Mouse (Mus musculus): ENCODE data around the gene Pdcd1lg2. TPM values are rescaled to one million over a fixed set of nuclear protein-coding genes. Genes with fewer than 3 reads are reported as not detected.
A peak's percentile ranks its signal among the peaks of the same experiment; 100 is the strongest.

Pdcd1lg2 gene
- polyA plus RNA-seq, 1 experiment: not detected

GRCm38 (mm10) chr19:29514130-29514529, 103.4 kb downstream of the Pdcd1lg2 start:
- no peaks in the 10 kb centered on the region for H3K79me2 ChIP-seq (ENCODE audit: control insufficient read depth, insufficient read depth)
- no peak overlapping the region for H3ac ChIP-seq (ENCODE audit: control insufficient read depth, insufficient read length)
- H3K36me3 ChIP-seq (ENCODE audit: control insufficient read depth, insufficient read depth): peaks cover 7% of the 10 kb centered on the region
- H3K4me3 ChIP-seq: no peak overlapping the region
- TF ChIP-seq MYOD1 (IDR thresholded peaks at IDR 0.05; ENCODE audit: control insufficient read depth in 1 of 3, insufficient read length in 2 of 3, low read depth in 2 of 3) (no peak), USF1 (IDR thresholded peaks at IDR 0.05; ENCODE audit: low read depth) (no peak), CEBPB (IDR thresholded peaks at IDR 0.05; ENCODE audit: insufficient read depth, poor library complexity, severe bottlenecking) (no peak), MYOG (IDR thresholded peaks at IDR 0.05; ENCODE audit: control insufficient read depth in 1 of 3, insufficient read depth in 1 of 3, insufficient read length in 2 of 3, low read depth in 2 of 3) (no peak), POLR2AphosphoS2 (IDR thresholded peaks at IDR 0.05; ENCODE audit: insufficient read length, low read depth) (peak; percentile 73)
- H3K27me3 ChIP-seq (ENCODE audit: control insufficient read depth, insufficient read depth, insufficient read length): no peaks in the 10 kb centered on the region
- H3K4me2 ChIP-seq (ENCODE audit: low read depth): no peak overlapping the region

- Histone ChIP-seq H3K27me3 (ENCODE audit: control insufficient read depth, insufficient read depth, insufficient read length) (no peaks in the 10 kb centered on the region), H3K36me3 (ENCODE audit: control insufficient read depth, insufficient read depth) (peaks cover 7% of the 10 kb centered on the region), H3K4me3 (no peak overlapping the region), H3K79me2 (ENCODE audit: control insufficient read depth, insufficient read depth) (no peaks in the 10 kb centered on the region), H3ac (ENCODE audit: control insufficient read depth, insufficient read length) (no peak overlapping the region), H3K4me2 (ENCODE audit: low read depth) (no peak overlapping the region)
- TF ChIP-seq E2F4 (IDR thresholded peaks at IDR 0.05; ENCODE audit: insufficient read depth) (no peak), POLR2A (IDR thresholded peaks at IDR 0.05; ENCODE audit: insufficient read length, low read depth) (no peak), MYOG (IDR thresholded peaks at IDR 0.05; ENCODE audit: control insufficient read depth in 1 of 3, insufficient read depth in 1 of 3, insufficient read length in 2 of 3, low read depth in 2 of 3) (no peak), SRF (IDR thresholded peaks at IDR 0.05; ENCODE audit: control insufficient read depth, insufficient read length, low read depth) (no peak), MAX (IDR thresholded peaks at IDR 0.05; ENCODE audit: low read depth) (no peak), REST (IDR thresholded peaks at IDR 0.05; ENCODE audit: insufficient read depth, insufficient read length) (no peak), USF1 (IDR thresholded peaks at IDR 0.05; ENCODE audit: low read depth) (no peak), MYOD1 (IDR thresholded peaks at IDR 0.05; ENCODE audit: control insufficient read depth in 1 of 3, insufficient read length in 2 of 3, low read depth in 2 of 3) (no peak), TCF3 (IDR thresholded peaks at IDR 0.05; ENCODE audit: insufficient read length, low read depth) (no peak), TCF12 (IDR thresholded peaks at IDR 0.05; ENCODE audit: insufficient read depth, poor library complexity, severe bottlenecking) (no peak), POLR2AphosphoS2 (IDR thresholded peaks at IDR 0.05; ENCODE audit: insufficient read length, low read depth) (no peak), CEBPB (IDR thresholded peaks at IDR 0.05; ENCODE audit: insufficient read depth, poor library complexity, severe bottlenecking) (no peak)
Measured at GRCm38 (mm10) chr19:29515386-29515785, 104.7 kb downstream of the Pdcd1lg2 start.

GRCm38 (mm10) chr19:29515991-29516390, 105.3 kb downstream of the Pdcd1lg2 start:
- H3K79me2 ChIP-seq (ENCODE audit: control insufficient read depth, insufficient read depth): peaks cover 4% of the 10 kb centered on the region
- no peak overlapping the region for H3ac ChIP-seq (ENCODE audit: control insufficient read depth, insufficient read length)
- H3K27me3 ChIP-seq (ENCODE audit: control insufficient read depth, insufficient read depth, insufficient read length): no peaks in the 10 kb centered on the region
- H3K4me2 ChIP-seq (ENCODE audit: low read depth): no peak overlapping the region
- no peak overlapping the region for H3K4me3 ChIP-seq
- no peak for TF ChIP-seq E2F4 (IDR thresholded peaks at IDR 0.05; ENCODE audit: insufficient read depth)
- peaks cover 7% of the 10 kb centered on the region for H3K36me3 ChIP-seq (ENCODE audit: control insufficient read depth, insufficient read depth)

GRCm38 (mm10) chr19:29518409-29518808, 107.7 kb downstream of the Pdcd1lg2 start:
- H3K36me3 ChIP-seq (ENCODE audit: control insufficient read depth, insufficient read depth): peaks cover 7% of the 10 kb centered on the region
- TF ChIP-seq REST (IDR thresholded peaks at IDR 0.05; ENCODE audit: insufficient read depth, insufficient read length) (no peak), CEBPB (IDR thresholded peaks at IDR 0.05; ENCODE audit: insufficient read depth, poor library complexity, severe bottlenecking) (no peak), SRF (IDR thresholded peaks at IDR 0.05; ENCODE audit: control insufficient read depth, insufficient read length, low read depth) (no peak), POLR2A (IDR thresholded peaks at IDR 0.05; ENCODE audit: insufficient read length, low read depth) (no peak), MAX (IDR thresholded peaks at IDR 0.05; ENCODE audit: low read depth) (no peak), MYOG (IDR thresholded peaks at IDR 0.05; ENCODE audit: control insufficient read depth in 1 of 3, insufficient read depth in 1 of 3, insufficient read length in 2 of 3, low read depth in 2 of 3) (no peak), TCF3 (IDR thresholded peaks at IDR 0.05; ENCODE audit: insufficient read length, low read depth) (no peak), MYOD1 (IDR thresholded peaks at IDR 0.05; ENCODE audit: control insufficient read depth in 1 of 3, insufficient read length in 2 of 3, low read depth in 2 of 3) (no peak), USF1 (IDR thresholded peaks at IDR 0.05; ENCODE audit: low read depth) (no peak), E2F4 (IDR thresholded peaks at IDR 0.05; ENCODE audit: insufficient read depth) (no peak), TCF12 (IDR thresholded peaks at IDR 0.05; ENCODE audit: insufficient read depth, poor library complexity, severe bottlenecking) (no peak)
- no peaks in the 10 kb centered on the region for H3K27me3 ChIP-seq (ENCODE audit: control insufficient read depth, insufficient read depth, insufficient read length)
- H3K4me2 ChIP-seq (ENCODE audit: low read depth): no peak overlapping the region
- H3K4me3 ChIP-seq: no peak overlapping the region
- H3ac ChIP-seq (ENCODE audit: control insufficient read depth, insufficient read length): no peak overlapping the region
- H3K79me2 ChIP-seq (ENCODE audit: control insufficient read depth, insufficient read depth): peaks cover 10% of the 10 kb centered on the region

GRCm38 (mm10) chr19:29518922-29519321, 108.2 kb downstream of the Pdcd1lg2 start:
- Histone ChIP-seq H3ac (ENCODE audit: control insufficient read depth, insufficient read length) (no peak overlapping the region), H3K4me3 (no peak overlapping the region), H3K36me3 (ENCODE audit: control insufficient read depth, insufficient read depth) (peaks cover 7% of the 10 kb centered on the region), H3K27me3 (ENCODE audit: control insufficient read depth, insufficient read depth, insufficient read length) (no peaks in the 10 kb centered on the region), H3K79me2 (ENCODE audit: control insufficient read depth, insufficient read depth) (peaks cover 15% of the 10 kb centered on the region), H3K4me2 (ENCODE audit: low read depth) (no peak overlapping the region)
- TF ChIP-seq POLR2A (IDR thresholded peaks at IDR 0.05; ENCODE audit: insufficient read length, low read depth): no peak
- TF ChIP-seq USF1 (IDR thresholded peaks at IDR 0.05; ENCODE audit: low read depth): no peak
- TF ChIP-seq REST (IDR thresholded peaks at IDR 0.05; ENCODE audit: insufficient read depth, insufficient read length): no peak
- no peak for TF ChIP-seq MAX (IDR thresholded peaks at IDR 0.05; ENCODE audit: low read depth)
- no peak for TF ChIP-seq CEBPB (IDR thresholded peaks at IDR 0.05; ENCODE audit: insufficient read depth, poor library complexity, severe bottlenecking)
- no peak for TF ChIP-seq SRF (IDR thresholded peaks at IDR 0.05; ENCODE audit: control insufficient read depth, insufficient read length, low read depth)
- TF ChIP-seq TCF3 (IDR thresholded peaks at IDR 0.05; ENCODE audit: insufficient read length, low read depth): no peak
- TF ChIP-seq POLR2AphosphoS2 (IDR thresholded peaks at IDR 0.05; ENCODE audit: insufficient read length, low read depth): no peak
- TF ChIP-seq MYOD1 (IDR thresholded peaks at IDR 0.05; ENCODE audit: control insufficient read depth in 1 of 3, insufficient read length in 2 of 3, low read depth in 2 of 3): no peak
- no peak for TF ChIP-seq MYOG (IDR thresholded peaks at IDR 0.05; ENCODE audit: control insufficient read depth in 1 of 3, insufficient read depth in 1 of 3, insufficient read length in 2 of 3, low read depth in 2 of 3)
- TF ChIP-seq TCF12 (IDR thresholded peaks at IDR 0.05; ENCODE audit: insufficient read depth, poor library complexity, severe bottlenecking): no peak
- TF ChIP-seq E2F4 (IDR thresholded peaks at IDR 0.05; ENCODE audit: insufficient read depth): no peak

Other genes with a start within 250 kb of the Pdcd1lg2 start
- 3.3 TPM for gene Jak2, start 159.1 kb upstream of the Pdcd1lg2 start, polyA plus RNA-seq (2012; fragmentation: generic; extraction: Trizol)
- gene Insl6, start 85.6 kb upstream of the Pdcd1lg2 start, polyA plus RNA-seq (2012; fragmentation: generic; extraction: Trizol): 1.9 TPM
- gene Rln1, start 76.2 kb upstream of the Pdcd1lg2 start, polyA plus RNA-seq (2012; fragmentation: generic; extraction: Trizol): not detected
- gene Plgrkt, start 43.5 kb upstream of the Pdcd1lg2 start, polyA plus RNA-seq (2012; fragmentation: generic; extraction: Trizol): 25.1 TPM
- 0.25 TPM for gene Cd274, start 43.5 kb upstream of the Pdcd1lg2 start, polyA plus RNA-seq (2012; fragmentation: generic; extraction: Trizol)
- gene Ric1, start 111.4 kb downstream of the Pdcd1lg2 start, polyA plus RNA-seq (2012; fragmentation: generic; extraction: Trizol): 7.2 TPM
- 7.4 TPM for gene Ermp1, start 237.5 kb downstream of the Pdcd1lg2 start, polyA plus RNA-seq (2012; fragmentation: generic; extraction: Trizol)